Mouse (Mus musculus) heart, postnatal 0 days (tissue): ENCODE data around the gene Ciao2b.

Source experiments
- CTCF ChIP-seq: IDR thresholded peaks from 2 replicates; pipeline ENCODE4 v1.5.1; 2016; ENCODE audit warnings: antibody characterized with exemption, control low read depth, low read depth
- EP300 ChIP-seq: IDR thresholded peaks from 2 replicates; pipeline ENCODE4 v1.6.1; 2016; ENCODE audit warnings: antibody characterized with exemption, low read depth

- TF ChIP-seq CTCF (no peak), EP300 (no peak)
Observed at GRCm38 (mm10) chr8:104632486-104632885, 9.3 kb downstream of the Ciao2b start.
